Mouse (Mus musculus) gastrocnemius, adult 8-10 months (tissue): ENCODE measurements around the gene Pabpn1l. TPM values are rescaled to one million over a fixed set of nuclear protein-coding genes. Genes with fewer than 3 reads are reported as not detected.
"Not testable (repeated sequence)": the region's sequence is repeated elsewhere in the genome, so short reads cannot be mapped to it uniquely, and the experiment has no call there.

Source experiments
- DNase-seq, 2 experiments: peaks; one replicate each; pipeline ENCODE4 v3.0.0; 2022; ENCODE audit warnings: low spot score in 2 of 2
- total RNA-seq, 4 experiments: library from RNA; stranded (reverse); gene quantifications; 2 replicates each; pipeline ENCODE4 v1.2.4; 2022

Gene Pabpn1l
- total RNA-seq, 4 experiments from 2014 or later = 0.27 TPM; not detected in 3

GRCm38 (mm10) chr8:122648192-122648970 lies 25.8 kb upstream of the Pabpn1l start:
- no peak for DNase-seq

GRCm38 (mm10) chr8:122646337-122646736 lies 23.8 kb upstream of the Pabpn1l start:
- DNase-seq = peak in 1 of 2 experiments; percentile 54

GRCm38 (mm10) chr8:122644175-122644954 lies 21.8 kb upstream of the Pabpn1l start:
- no peak for DNase-seq

- DNase-seq = no peak
Observed at GRCm38 (mm10) chr8:122642071-122642470, 19.5 kb upstream of the Pabpn1l start.

GRCm38 (mm10) chr8:122641406-122641805 lies 18.9 kb upstream of the Pabpn1l start:
- DNase-seq = no peak

- DNase-seq = no peak
Observed at GRCm38 (mm10) chr8:122640825-122641224, 18.3 kb upstream of the Pabpn1l start.

- DNase-seq = peak; percentile 47 to 73
Observed at GRCm38 (mm10) chr8:122639521-122640248, 17.1 kb upstream of the Pabpn1l start.

GRCm38 (mm10) chr8:122638601-122639000 lies 16.1 kb upstream of the Pabpn1l start:
- no peak for DNase-seq

- no peak for DNase-seq
Observed at GRCm38 (mm10) chr8:122637230-122637629, 14.7 kb upstream of the Pabpn1l start.

GRCm38 (mm10) chr8:122636803-122637175 lies 14.2 kb upstream of the Pabpn1l start:
- peak; percentile 70 to 84 for DNase-seq

GRCm38 (mm10) chr8:122635878-122636802 lies 13.6 kb upstream of the Pabpn1l start:
- no peak for DNase-seq

- no peak for DNase-seq
Observed at GRCm38 (mm10) chr8:122633205-122633604, 10.7 kb upstream of the Pabpn1l start.

GRCm38 (mm10) chr8:122632134-122632533 lies 9.6 kb upstream of the Pabpn1l start:
- DNase-seq = not testable (repeated sequence)

- DNase-seq = no peak
Observed at GRCm38 (mm10) chr8:122630696-122631095, 8.2 kb upstream of the Pabpn1l start.

GRCm38 (mm10) chr8:122629388-122629787 lies 6.8 kb upstream of the Pabpn1l start:
- DNase-seq = no peak

GRCm38 (mm10) chr8:122626896-122627295 lies 4.4 kb upstream of the Pabpn1l start:
- no peak for DNase-seq

- DNase-seq = no peak
Observed at GRCm38 (mm10) chr8:122625811-122626210, 3.3 kb upstream of the Pabpn1l start.

- no peak for DNase-seq
Observed at GRCm38 (mm10) chr8:122624653-122625052, 2.1 kb upstream of the Pabpn1l start.

- peak; percentile 57 to 61 for DNase-seq
Observed at GRCm38 (mm10) chr8:122623844-122624642, 1.5 kb upstream of the Pabpn1l start.

- DNase-seq = no peak
Observed at GRCm38 (mm10) chr8:122620446-122620845, 2.1 kb downstream of the Pabpn1l start.
